Mouse (Mus musculus) 3134 (cell line): ENCODE measurements around the gene Macc1.
A peak's percentile ranks its signal among the peaks of the same experiment; 100 is the strongest.
"Not testable (repeated sequence)": the region's sequence is repeated elsewhere in the genome, so short reads cannot be mapped to it uniquely, and the experiment has no call there.

Source experiments
- DNase-seq: peaks from one replicate; pipeline ENCODE4 v3.0.0-alpha.2; 2011; ENCODE audit warnings: low spot score; ENCODE audit not compliant: insufficient read length; ENCODE audit errors: extremely low read depth

The Macc1 gene

GRCm38 (mm10) chr12:119313970-119314369 lies at the start of gene Macc1:
TSS of gene Macc1 (plus strand) at chr12:119314270.
- DNase-seq = no peak

- no peak for DNase-seq
Measured at GRCm38 (mm10) chr12:119264506-119264905, 49.6 kb upstream of the Macc1 start.

GRCm38 (mm10) chr12:119268723-119269122 lies 45.3 kb upstream of the Macc1 start:
- no peak for DNase-seq

- no peak for DNase-seq
Measured at GRCm38 (mm10) chr12:119270036-119270435, 44.0 kb upstream of the Macc1 start.

GRCm38 (mm10) chr12:119271964-119272363 lies 42.1 kb upstream of the Macc1 start:
- DNase-seq = no peak

- no peak for DNase-seq
Measured at GRCm38 (mm10) chr12:119273605-119274004, 40.5 kb upstream of the Macc1 start.

- DNase-seq = no peak
Measured at GRCm38 (mm10) chr12:119276282-119276681, 37.8 kb upstream of the Macc1 start.

GRCm38 (mm10) chr12:119291618-119292017 lies 22.5 kb upstream of the Macc1 start:
- no peak for DNase-seq

- no peak for DNase-seq
Measured at GRCm38 (mm10) chr12:119303618-119304017, 10.5 kb upstream of the Macc1 start.

- DNase-seq = no peak
Measured at GRCm38 (mm10) chr12:119313014-119313763, 881 bp upstream of the Macc1 start.

- peak; percentile 22 for DNase-seq
Measured at GRCm38 (mm10) chr12:119318799-119319198, 4.7 kb downstream of the Macc1 start.

- DNase-seq = peak; percentile 15
Measured at GRCm38 (mm10) chr12:119325400-119325799, 11.3 kb downstream of the Macc1 start.

GRCm38 (mm10) chr12:119330644-119331043 lies 16.6 kb downstream of the Macc1 start:
- DNase-seq = no peak

- DNase-seq = no peak
Measured at GRCm38 (mm10) chr12:119333376-119333775, 19.3 kb downstream of the Macc1 start.

- not testable (repeated sequence) for DNase-seq
Measured at GRCm38 (mm10) chr12:119352579-119352978, 38.5 kb downstream of the Macc1 start.

GRCm38 (mm10) chr12:119357418-119358241 lies 43.6 kb downstream of the Macc1 start:
- DNase-seq = no peak

GRCm38 (mm10) chr12:119358242-119358515 lies 44.1 kb downstream of the Macc1 start:
- no peak for DNase-seq

GRCm38 (mm10) chr12:119365041-119365440 lies 51.0 kb downstream of the Macc1 start:
- DNase-seq = peak; percentile 21

GRCm38 (mm10) chr12:119369832-119370231 lies 55.8 kb downstream of the Macc1 start:
- no peak for DNase-seq

GRCm38 (mm10) chr12:119372359-119372758 lies 58.3 kb downstream of the Macc1 start:
- DNase-seq = no peak

GRCm38 (mm10) chr12:119376879-119377278 lies 62.8 kb downstream of the Macc1 start:
- DNase-seq = no peak

GRCm38 (mm10) chr12:119381839-119382238 lies 67.8 kb downstream of the Macc1 start:
- DNase-seq = no peak
